Mouse (Mus musculus) embryonic facial prominence, embryonic 14.5 days (tissue): ENCODE measurements around the gene Gm49388. TPM values are rescaled to one million over a fixed set of nuclear protein-coding genes. Genes with fewer than 3 reads are reported as not detected.

Experiments
- ATAC-seq: fragments of 200-750 bp; cut with Nextera tagmentation; 2 replicates; pipeline ENCODE4 v1.8.0; 2017; ENCODE audit warnings: low read depth, moderate number of reproducible peaks, moderate TSS enrichment
- DNase-seq: peaks from one replicate; pipeline ENCODE4 v3.0.0-alpha.2; 2015; ENCODE audit warnings: low spot score
- H3K27ac ChIP-seq: fragments of 300-500 bp; sonication (generic); replicated peaks from 2 replicates; pipeline ENCODE4 v1.5.1; 2014; ENCODE audit warnings: low read depth, mild to moderate bottlenecking, low read length, moderate library complexity
- H3K27me3 ChIP-seq: fragments of 300-500 bp; sonication (generic); replicated peaks from 2 replicates; pipeline ENCODE4 v1.6.1; 2014; ENCODE audit warnings: low read length; ENCODE audit not compliant: control insufficient read depth, insufficient read depth
- H3K36me3 ChIP-seq: fragments of 300-500 bp; sonication (generic); 2 replicates; pipeline ENCODE4 v1.6.1; 2014; ENCODE audit warnings: low read length, mixed read lengths; ENCODE audit not compliant: control insufficient read depth, insufficient read depth
- H3K4me1 ChIP-seq: fragments of 300-500 bp; sonication (generic); 2 replicates; pipeline ENCODE4 v1.6.1; 2014; ENCODE audit warnings: antibody characterized with exemption, low read length; ENCODE audit not compliant: control insufficient read depth, insufficient read depth
- H3K4me2 ChIP-seq: fragments of 300-500 bp; sonication (generic); 2 replicates; pipeline ENCODE4 v1.6.1; 2014; ENCODE audit warnings: low read depth, mild to moderate bottlenecking, low read length, moderate library complexity, mixed read lengths
- H3K4me3 ChIP-seq: fragments of 300-500 bp; sonication (generic); 2 replicates; pipeline ENCODE4 v1.5.1; 2014; ENCODE audit warnings: low read depth, mild to moderate bottlenecking, low read length
- H3K9ac ChIP-seq: fragments of 300-500 bp; sonication (generic); 2 replicates; pipeline ENCODE4 v1.6.1; 2014; ENCODE audit warnings: low read depth, mild to moderate bottlenecking, low read length, moderate library complexity, mixed read lengths
- H3K9me3 ChIP-seq: fragments of 300-500 bp; sonication (generic); 2 replicates; pipeline ENCODE4 v1.6.1; 2016; ENCODE audit warnings: low read length; ENCODE audit not compliant: control insufficient read depth
- WGBS: fragments of 180-500 bp; shearing (Covaris S2); extraction: QIAGEN DNeasy Blood & Tissue Kit; methylation state at CpG from one replicate; pipeline ENCODE4 v1.1.7; 2014; 5-methylcytosine and 5-hydroxymethylcytosine counted together
- polyA plus RNA-seq: library from polyadenylated mRNA; unstranded; fragments of >200 nt; fragmentation: Nextera tagmentation; extraction: Ambion mirVana; gene quantifications from 2 replicates; pipeline ENCODE4 v1.2.1, GENCODE M21; 2014

The Gm49388 gene
- polyA plus RNA-seq, 1 experiment from 2014 or later = not detected

- H3K9me3 ChIP-seq = no peaks in the 10 kb centered on the region
- H3K4me1 ChIP-seq = no peaks in the 10 kb centered on the region
- WGBS = 49% methylated on average over 15 of the region's 15 CpGs
- H3K27ac ChIP-seq = peak overlapping the region; percentile 28; the same call in 1 of the 2 replicates
- H3K9ac ChIP-seq = peak overlapping the region; percentile 41; the same call in 1 of the 2 replicates
- H3K36me3 ChIP-seq = 0 out of 2 replicates have a peak, but pooled peaks cover 20% of the 10 kb centered on the region
- H3K27me3 ChIP-seq = no peaks in the 10 kb centered on the region
- DNase-seq = peak; percentile 56
- no peak overlapping the region for H3K4me2 ChIP-seq
- H3K4me3 ChIP-seq = no peak overlapping the region
- ATAC-seq = peak; percentile 56
These were observed 30.8 kb downstream of the Gm49388 start for GRCm38 (mm10) chr7:127815954-127816821.

- H3K27me3 ChIP-seq = no peaks in the 10 kb centered on the region
- no peak overlapping the region for H3K4me2 ChIP-seq
- H3K9me3 ChIP-seq = no peaks in the 10 kb centered on the region
- H3K4me1 ChIP-seq = no peaks in the 10 kb centered on the region
- WGBS = 78% methylated on average over 7 of the region's 7 CpGs
- ATAC-seq (no peak), DNase-seq (no peak)
- H3K4me3 ChIP-seq = no peak overlapping the region
- H3K9ac ChIP-seq = no peak overlapping the region
- no peak overlapping the region for H3K27ac ChIP-seq
- H3K36me3 ChIP-seq = 0 out of 2 replicates have a peak, but pooled peaks cover 20% of the 10 kb centered on the region
These were observed 31.6 kb downstream of the Gm49388 start for GRCm38 (mm10) chr7:127817053-127817452.

GRCm38 (mm10) chr7:127817776-127818175 lies 32.4 kb downstream of the Gm49388 start:
- no peaks in the 10 kb centered on the region for H3K27me3 ChIP-seq
- H3K27ac ChIP-seq = no peak overlapping the region
- no peaks in the 10 kb centered on the region for H3K9me3 ChIP-seq
- H3K36me3 ChIP-seq = 0 out of 2 replicates have a peak, but pooled peaks cover 13% of the 10 kb centered on the region
- H3K4me1 ChIP-seq = no peaks in the 10 kb centered on the region
- ATAC-seq (no peak), DNase-seq (no peak)
- no peak overlapping the region for H3K9ac ChIP-seq
- no peak overlapping the region for H3K4me2 ChIP-seq
- WGBS = 93% methylated on average over 5 of the region's 5 CpGs
- H3K4me3 ChIP-seq = no peak overlapping the region

GRCm38 (mm10) chr7:127820836-127821509 lies 35.6 kb downstream of the Gm49388 start:
- Histone ChIP-seq H3K4me1 (peaks cover 5% of the 10 kb centered on the region), H3K4me2 (no peak overlapping the region), H3K36me3 (no peaks in the 10 kb centered on the region), H3K9ac (peak overlapping the region; percentile 25; the same call in 1 of the 2 replicates), H3K27ac (no peak overlapping the region), H3K9me3 (no peaks in the 10 kb centered on the region), H3K4me3 (no peak overlapping the region), H3K27me3 (no peaks in the 10 kb centered on the region)
- DNase-seq = no peak
- WGBS = 51% methylated on average over 13 of the region's 13 CpGs
- ATAC-seq = no peak

- Histone ChIP-seq H3K27me3 (no peaks in the 10 kb centered on the region), H3K27ac (no peak overlapping the region), H3K4me3 (no peak overlapping the region), H3K4me2 (no peak overlapping the region), H3K36me3 (no peaks in the 10 kb centered on the region), H3K9me3 (no peaks in the 10 kb centered on the region), H3K9ac (no peak overlapping the region), H3K4me1 (peaks cover 5% of the 10 kb centered on the region)
- 78% methylated on average over 3 of the region's 3 CpGs for WGBS
- DNase-seq = no peak
- ATAC-seq = no peak
These were observed 37.1 kb downstream of the Gm49388 start for GRCm38 (mm10) chr7:127822494-127822893.

GRCm38 (mm10) chr7:127823236-127824171 lies 38.1 kb downstream of the Gm49388 start:
- WGBS = 66% methylated on average over 11 of the region's 11 CpGs
- Histone ChIP-seq H3K36me3 (no peaks in the 10 kb centered on the region), H3K4me3 (peak overlapping the region; percentile 54), H3K9ac (peak overlapping the region; percentile 75), H3K9me3 (no peaks in the 10 kb centered on the region), H3K27ac (peak overlapping the region; percentile 45; the same call in 1 of the 2 replicates), H3K4me1 (peaks cover 5% of the 10 kb centered on the region), H3K4me2 (peak overlapping the region; percentile 56), H3K27me3 (no peaks in the 10 kb centered on the region)
- DNase-seq (no peak), ATAC-seq (no peak)

GRCm38 (mm10) chr7:127824176-127824871 lies 38.9 kb downstream of the Gm49388 start, which contains the start of the genes Stx4a and Stx1b:
TSS of gene Stx4a (plus strand) at chr7:127824294.
TSS of gene Stx1b (minus strand) at chr7:127824549.
- Histone ChIP-seq H3K9me3 (no peaks in the 10 kb centered on the region), H3K9ac (peak within 1 kb of the TSS; percentile 75), H3K4me3 (peak within 1 kb of the TSS; percentile 54), H3K36me3 (no peaks in the 10 kb centered on the region), H3K4me1 (peaks cover 5% of the 10 kb centered on the region), H3K27me3 (no peaks in the 10 kb centered on the region), H3K27ac (peak within 1 kb of the TSS; percentile 45), H3K4me2 (peak within 1 kb of the TSS; percentile 56)
- DNase-seq (peak; percentile 72), ATAC-seq (peak; percentile 70)
- 5% methylated on average over 26 of the region's 38 CpGs for WGBS
